Mouse (Mus musculus) c-Kit-positive CD71-negative TER-119-negative erythroid progenitor cells, embryonic 14.5 days (primary cell): ENCODE data around the gene Spen.
"Not testable (repeated sequence)": the region's sequence is repeated elsewhere in the genome, so short reads cannot be mapped to it uniquely, and the experiment has no call there.

ENCODE experiments used
- DNase-seq: peaks from one replicate; pipeline ENCODE4 v3.0.0-alpha.2; 2013; ENCODE audit warnings: low read depth

The Spen gene

GRCm38 (mm10) chr4:141538408-141539212 lies at the start of gene Spen:
Gene Spen (minus strand): TSS chr4:141538597.
- no peak for DNase-seq

- DNase-seq, result no peak
Measured at GRCm38 (mm10) chr4:141583919-141584318, 45.5 kb upstream of the Spen start.

- no peak for DNase-seq
Measured at GRCm38 (mm10) chr4:141581051-141581450, 42.7 kb upstream of the Spen start.

GRCm38 (mm10) chr4:141578833-141579232 lies 40.4 kb upstream of the Spen start:
- DNase-seq, result no peak

- DNase-seq, result no peak
Measured at GRCm38 (mm10) chr4:141576877-141577276, 38.5 kb upstream of the Spen start.

GRCm38 (mm10) chr4:141576404-141576803 lies 38.0 kb upstream of the Spen start:
- DNase-seq, result no peak

- DNase-seq, result no peak
Measured at GRCm38 (mm10) chr4:141574789-141575702, 36.6 kb upstream of the Spen start.

- DNase-seq, result no peak
Measured at GRCm38 (mm10) chr4:141573359-141573966, 35.1 kb upstream of the Spen start.

- no peak for DNase-seq
Measured at GRCm38 (mm10) chr4:141572668-141573358, 34.4 kb upstream of the Spen start.

- no peak for DNase-seq
Measured at GRCm38 (mm10) chr4:141571934-141572333, 33.5 kb upstream of the Spen start.

GRCm38 (mm10) chr4:141571337-141571739 lies 32.9 kb upstream of the Spen start:
- DNase-seq, result no peak

- no peak for DNase-seq
Measured at GRCm38 (mm10) chr4:141570821-141571220, 32.4 kb upstream of the Spen start.

- no peak for DNase-seq
Measured at GRCm38 (mm10) chr4:141570004-141570403, 31.6 kb upstream of the Spen start.

GRCm38 (mm10) chr4:141568966-141569365 lies 30.6 kb upstream of the Spen start:
- no peak for DNase-seq

- not testable (repeated sequence) for DNase-seq
Measured at GRCm38 (mm10) chr4:141567174-141567573, 28.8 kb upstream of the Spen start.

- DNase-seq, result no peak
Measured at GRCm38 (mm10) chr4:141566187-141566586, 27.8 kb upstream of the Spen start.

GRCm38 (mm10) chr4:141565325-141565724 lies 26.9 kb upstream of the Spen start:
- DNase-seq, result no peak

- DNase-seq, result no peak
Measured at GRCm38 (mm10) chr4:141564660-141565059, 26.3 kb upstream of the Spen start.

- no peak for DNase-seq
Measured at GRCm38 (mm10) chr4:141564209-141564608, 25.8 kb upstream of the Spen start.

GRCm38 (mm10) chr4:141562281-141562680 lies 23.9 kb upstream of the Spen start:
- no peak for DNase-seq

GRCm38 (mm10) chr4:141561331-141561919 lies 23.0 kb upstream of the Spen start:
- DNase-seq, result not testable (repeated sequence)

GRCm38 (mm10) chr4:141559898-141560263 lies 21.5 kb upstream of the Spen start:
- no peak for DNase-seq
